In genomic region chr17:15145191-15145968, GRCm38 (mm10) we compare ENCODE assay signal across 14 mouse cellular contexts.
"Had no signal": no experiment of that assay in that cellular context is flagged by ENCODE, and none has a peak within 500 bp of the region (broad histone marks: within the 10 kb centered on the region; RNA-seq: fewer than 3 reads in every experiment).

No protein-coding gene starts in this region.

- H3K4me1 ChIP-seq: intestine, embryonic 15.5 days; liver, embryonic 15.5 days; midbrain, embryonic 10.5 days; midbrain, embryonic 15.5 days; neural tube, embryonic 13.5 days had no signal

- H3K36me3 ChIP-seq: intestine, embryonic 15.5 days; limb, embryonic 10.5 days; liver, embryonic 15.5 days; midbrain, embryonic 10.5 days; midbrain, embryonic 15.5 days; neural tube, embryonic 13.5 days had no signal

- DNase-seq: lung, adult 2 months; lung, postnatal 4 days; right cerebral cortex, adult 18-20 months; right cerebral cortex, postnatal 25 days; thymus, postnatal 4 days had no signal

- H3K9ac ChIP-seq: intestine, embryonic 15.5 days; liver, embryonic 15.5 days; midbrain, embryonic 15.5 days; neural tube, embryonic 13.5 days had no signal

- H3K27me3 ChIP-seq: intestine, embryonic 15.5 days; liver, embryonic 15.5 days; midbrain, embryonic 15.5 days; neural tube, embryonic 13.5 days had no signal

- H3K27ac ChIP-seq: intestine, embryonic 15.5 days; layer of hippocampus, adult 2 months; limb, embryonic 10.5 days; liver, embryonic 15.5 days; midbrain, embryonic 10.5 days; midbrain, embryonic 15.5 days; neural tube, embryonic 13.5 days had no signal

- ATAC-seq: intestine, embryonic 15.5 days; lung, postnatal 0 days; midbrain, embryonic 15.5 days had no signal

- H3K9me3 ChIP-seq: intestine, embryonic 15.5 days; limb, embryonic 10.5 days; liver, embryonic 15.5 days; midbrain, embryonic 10.5 days; midbrain, embryonic 15.5 days; neural tube, embryonic 13.5 days had no signal

- H3K4me3 ChIP-seq: intestine, embryonic 15.5 days; layer of hippocampus, adult 2 months; limb, embryonic 10.5 days; liver, embryonic 15.5 days; midbrain, embryonic 10.5 days; midbrain, embryonic 15.5 days; neural tube, embryonic 13.5 days had no signal

- H3K4me2 ChIP-seq: intestine, embryonic 15.5 days; liver, embryonic 11.5 days; liver, embryonic 15.5 days; midbrain, embryonic 15.5 days; neural tube, embryonic 13.5 days had no signal
